Mouse (Mus musculus): ENCODE data around the gene Aip.
"Not testable (repeated sequence)": the region's sequence is repeated elsewhere in the genome, so short reads cannot be mapped to it uniquely, and the experiment has no call there.

Aip gene

DNA sequence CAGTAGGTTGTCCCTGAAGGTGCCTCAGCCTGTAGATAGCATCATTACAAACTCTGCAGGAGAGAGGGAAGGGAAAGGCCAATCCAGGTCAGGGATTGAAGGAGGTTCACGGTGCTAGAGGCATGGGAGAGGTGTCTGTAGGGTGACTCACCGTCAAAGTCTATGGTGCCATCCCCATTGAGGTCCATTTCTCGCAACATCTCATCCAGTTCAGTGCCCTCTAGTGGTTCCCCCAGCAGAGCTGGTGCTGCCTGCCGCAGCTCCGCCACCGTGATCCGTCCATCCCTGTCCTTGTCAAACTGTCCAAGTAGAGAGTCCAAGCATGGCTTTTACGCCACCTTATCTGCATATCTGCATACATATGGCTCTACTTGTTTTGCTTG lies 10.3 kb upstream of the Aip start:
- DNase-seq (ENCODE audit: low spot score in 2 of 2): not testable (repeated sequence)

DNA sequence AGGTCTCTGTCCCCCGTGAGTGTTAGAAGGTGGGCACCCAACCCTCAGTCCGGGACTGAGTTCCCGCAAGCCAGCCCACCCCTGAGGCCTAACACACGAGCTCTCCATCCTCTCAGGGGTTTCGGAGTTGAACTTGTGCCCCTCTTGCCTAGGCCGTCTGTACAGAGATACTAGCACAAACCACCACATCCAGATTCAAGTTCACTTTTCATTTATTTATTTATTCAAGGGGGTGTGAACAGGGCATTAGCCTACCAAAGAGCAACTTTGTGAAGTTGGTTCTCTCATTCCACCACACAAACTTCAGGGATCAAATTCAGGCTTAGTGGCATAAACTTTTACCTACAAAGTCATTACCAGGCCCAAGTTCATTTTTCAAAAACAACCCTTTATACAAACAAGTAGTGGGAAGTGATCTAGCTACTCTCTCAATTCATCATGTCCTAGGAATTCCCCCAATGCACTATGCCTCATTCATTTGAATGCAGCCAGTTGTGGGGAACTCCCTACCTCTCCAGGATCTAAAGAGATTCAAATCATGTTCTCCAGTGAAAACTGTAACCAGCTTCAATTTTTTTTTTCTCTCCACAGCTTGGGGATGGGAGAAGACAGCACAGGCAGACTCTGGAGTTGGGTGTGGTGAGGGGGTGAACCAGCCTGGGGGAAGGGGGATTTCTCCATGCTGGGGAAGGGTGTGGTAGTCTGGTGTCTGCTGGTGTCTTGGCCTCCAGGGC lies 9.7 kb upstream of the Aip start:
- not testable (repeated sequence) for DNase-seq (ENCODE audit: low spot score in 2 of 2)

DNA sequence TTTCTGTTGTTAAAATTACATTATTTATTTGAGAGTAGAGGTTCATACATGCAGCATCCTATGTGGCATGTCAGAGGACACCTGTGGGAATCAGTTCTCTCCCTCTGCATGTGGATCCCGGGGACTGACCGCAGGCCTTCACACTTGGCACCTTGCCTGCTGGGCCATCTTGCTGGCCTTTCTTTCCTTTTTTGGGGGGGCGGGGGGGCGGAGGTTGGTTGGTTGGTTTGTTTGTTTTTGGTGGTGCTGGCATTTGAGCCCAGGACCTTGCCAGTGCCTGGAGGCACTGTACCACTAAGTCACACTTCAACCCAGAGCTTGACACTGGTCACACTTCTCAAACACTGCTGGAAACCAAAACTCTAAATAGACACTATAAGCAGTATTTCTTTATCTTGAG lies 8.7 kb upstream of the Aip start:
- no peak for DNase-seq (ENCODE audit: low spot score in 2 of 2)

DNA sequence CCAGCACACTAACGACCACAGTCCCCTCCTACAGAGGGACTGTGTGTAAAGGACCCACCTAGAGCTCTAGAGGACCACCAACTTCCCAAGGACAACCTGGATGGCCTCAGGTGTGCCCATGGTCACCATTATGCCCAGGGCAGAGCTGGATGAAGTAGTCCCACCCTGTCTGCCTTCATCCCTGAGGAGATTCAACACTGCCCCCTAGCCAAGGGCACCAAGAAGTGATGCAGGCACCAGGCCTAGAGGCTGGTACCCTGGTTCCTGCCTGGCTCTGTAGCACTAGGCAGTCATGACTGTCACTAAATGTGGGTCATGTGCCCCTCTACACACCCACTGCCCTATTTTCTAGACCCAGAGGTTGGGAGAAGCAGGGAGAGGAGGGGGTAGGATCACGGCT lies 6.1 kb upstream of the Aip start:
- no peak for DNase-seq (ENCODE audit: low spot score in 2 of 2)

DNA sequence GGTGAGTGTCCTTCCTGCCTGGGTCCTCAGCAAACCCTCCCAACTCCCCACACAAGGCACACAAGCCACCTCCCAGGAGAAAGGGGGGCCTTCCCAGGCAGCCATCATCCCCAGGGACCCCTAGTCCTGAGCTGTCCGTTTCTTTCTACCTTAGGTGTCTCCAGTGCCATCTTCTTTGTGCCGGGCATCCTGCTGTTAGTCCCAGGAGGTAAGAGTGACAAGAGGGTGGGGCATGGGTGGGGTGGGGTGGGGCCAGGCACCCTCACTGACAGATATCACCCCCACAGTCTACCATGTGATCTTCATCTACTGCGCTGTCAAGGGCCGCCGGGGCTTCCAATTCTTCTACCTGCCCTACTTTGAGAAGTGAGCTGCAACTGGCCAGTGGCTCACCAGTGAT lies 5.4 kb upstream of the Aip start:
- DNase-seq (ENCODE audit: low spot score in 2 of 2): no peak

DNA sequence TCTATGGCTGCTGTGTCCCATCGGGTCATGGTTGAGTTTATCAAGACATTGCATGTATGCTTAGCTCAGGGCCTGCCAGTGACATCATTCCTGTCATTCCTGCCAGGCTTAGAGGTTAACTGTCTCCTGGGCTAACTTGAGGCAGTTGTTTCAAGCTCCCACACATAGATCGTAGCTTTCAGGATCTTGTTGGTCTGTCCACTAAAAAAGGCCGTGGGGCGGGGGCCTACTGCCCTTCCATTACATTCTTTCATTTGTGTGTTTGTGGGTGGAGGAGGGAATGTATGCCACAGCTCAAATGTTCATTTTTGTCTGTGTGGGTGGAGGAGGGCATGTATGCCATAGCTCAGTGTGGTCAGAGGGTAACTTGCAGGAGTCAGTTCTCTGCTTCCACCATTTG lies 4.4 kb upstream of the Aip start:
- no peak for DNase-seq (ENCODE audit: low spot score in 2 of 2)

DNA sequence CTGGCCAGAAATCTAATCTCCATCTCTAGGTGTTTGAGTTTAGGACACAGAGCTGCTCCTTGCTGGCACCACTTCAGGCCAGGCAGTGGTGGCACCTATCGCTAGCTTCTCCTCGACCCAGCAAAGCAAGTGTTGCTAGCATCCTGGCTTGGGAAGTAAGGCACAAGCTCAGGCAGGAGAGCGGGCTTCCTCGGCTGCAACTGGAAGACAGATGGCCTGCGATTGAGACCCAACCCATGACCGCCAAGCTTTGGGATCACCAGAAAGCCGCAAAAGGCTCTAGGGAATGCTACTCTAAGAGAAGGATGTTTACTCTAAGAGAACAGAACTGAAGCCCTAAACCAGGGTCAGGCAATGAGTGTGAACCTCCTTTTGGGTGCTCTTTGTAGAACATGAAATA lies 3.8 kb upstream of the Aip start:
- no peak for DNase-seq (ENCODE audit: low spot score in 2 of 2)

DNA sequence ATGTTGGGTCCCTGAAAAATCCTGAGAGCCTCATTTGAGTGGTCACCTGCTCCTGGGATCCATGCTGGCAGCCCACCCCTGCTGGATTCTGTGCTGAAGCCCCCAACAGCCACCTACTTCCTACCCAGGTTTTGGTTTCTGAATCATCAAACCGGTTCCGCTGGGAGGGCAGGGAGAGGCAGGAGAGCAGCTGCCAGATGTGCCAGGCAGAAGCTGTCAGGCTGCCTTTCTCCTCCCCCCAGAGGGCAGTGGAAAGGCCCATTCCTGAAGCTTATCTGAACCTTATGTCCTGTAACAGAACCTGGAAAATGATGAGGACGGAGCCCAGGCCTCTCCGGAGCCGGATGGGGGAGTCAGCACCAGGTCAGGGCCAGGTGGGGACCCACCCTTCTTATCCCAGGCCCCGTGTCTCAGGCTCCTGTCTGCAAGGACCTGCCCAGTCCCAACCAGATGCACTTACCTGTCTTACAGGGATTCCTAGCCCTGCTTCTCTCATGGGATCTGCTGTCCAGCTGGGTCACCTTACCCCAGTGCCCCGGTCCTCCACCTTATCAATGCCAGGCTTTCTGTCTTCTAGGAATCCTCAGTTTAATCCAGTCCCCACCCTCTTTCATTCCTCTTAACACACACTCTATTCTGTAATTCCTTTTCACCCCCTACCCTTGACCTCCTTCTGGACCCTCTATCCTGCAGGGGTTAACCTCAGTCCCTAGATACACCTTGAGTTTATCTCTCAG lies 1.3 kb upstream of the Aip start:
- no peak for DNase-seq (ENCODE audit: low spot score in 2 of 2)

DNA sequence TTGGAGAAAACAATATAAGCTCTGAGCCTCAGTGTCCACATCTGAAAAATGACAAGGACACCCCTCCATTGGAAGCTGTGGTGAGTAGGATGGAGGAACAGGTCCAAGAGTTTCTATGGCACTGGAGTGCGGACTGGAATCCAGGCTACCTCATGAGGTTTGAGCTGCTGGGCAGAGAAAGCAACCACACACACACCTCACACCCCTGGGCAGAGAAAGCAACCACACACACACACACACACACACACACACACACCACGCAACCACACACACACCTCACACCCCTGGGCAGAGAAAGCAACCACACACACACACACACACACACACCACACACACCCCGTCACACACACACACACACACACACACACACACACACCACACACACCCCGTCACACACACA lies 390 bp downstream of the Aip start:
- not testable (repeated sequence) for DNase-seq (ENCODE audit: low spot score in 2 of 2)

DNA sequence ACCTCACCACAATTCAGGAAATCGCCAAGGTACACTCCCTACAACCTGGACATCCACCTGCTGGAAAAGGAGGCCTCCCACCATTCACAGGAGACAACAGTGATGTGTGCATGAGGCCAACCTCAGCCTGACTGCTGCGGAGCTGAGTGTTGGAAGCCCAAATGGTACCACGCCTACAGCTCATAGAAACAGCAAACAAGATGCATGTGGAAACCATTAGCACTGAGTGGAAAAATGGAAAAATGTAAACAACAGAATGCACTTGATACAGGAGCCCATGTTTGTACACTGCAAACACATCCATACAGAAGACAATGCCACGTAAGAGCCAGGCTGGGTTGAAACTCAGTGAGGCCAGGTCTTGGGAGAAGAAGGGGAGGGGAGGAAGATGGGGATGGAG lies 1.2 kb downstream of the Aip start:
- no peak for DNase-seq (ENCODE audit: low spot score in 2 of 2)

DNA sequence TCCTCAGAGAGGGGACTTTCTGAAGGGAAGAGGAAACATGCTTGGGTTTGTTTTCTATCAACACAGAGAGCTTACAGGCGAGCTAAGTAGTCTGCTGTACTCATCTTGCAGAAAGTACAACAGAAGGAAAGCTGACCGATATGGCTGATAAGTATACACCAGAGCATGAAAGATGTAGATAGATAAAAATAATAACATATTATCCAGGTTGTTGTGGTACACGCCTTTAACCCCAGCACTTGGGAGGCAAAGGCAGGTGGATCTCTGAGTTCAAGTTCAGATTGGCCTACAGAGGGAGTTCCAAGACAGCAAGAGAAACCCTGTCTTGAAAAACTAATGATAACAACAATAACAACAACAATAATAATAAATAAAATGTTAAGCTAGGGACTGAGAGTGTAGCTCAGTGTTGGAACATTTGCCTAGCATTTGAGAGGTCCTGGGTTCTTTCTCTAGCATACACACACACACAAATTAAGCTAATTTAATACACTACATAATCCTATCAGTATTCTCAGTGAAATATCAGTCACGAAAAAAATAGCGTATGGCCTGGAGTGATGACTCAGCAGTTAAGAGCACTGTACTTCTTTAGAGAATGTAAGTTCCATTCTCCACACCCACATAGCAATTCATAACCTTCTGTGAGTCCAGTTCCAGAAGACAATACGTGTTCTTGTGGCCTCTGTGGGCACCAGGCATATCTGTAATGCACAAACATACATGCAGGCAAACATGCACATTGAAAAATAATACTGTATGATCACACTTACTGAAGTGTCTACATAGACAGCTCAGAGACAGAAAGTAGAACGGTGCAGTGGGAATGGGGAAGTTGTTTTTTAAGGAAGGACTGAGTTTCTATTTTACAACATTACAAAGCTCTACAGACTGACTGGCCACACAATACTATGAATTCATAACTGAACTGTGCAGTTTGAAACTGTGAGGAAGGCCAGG lies 3.0 kb downstream of the Aip start:
- no peak for DNase-seq (ENCODE audit: low spot score in 2 of 2)

DNA sequence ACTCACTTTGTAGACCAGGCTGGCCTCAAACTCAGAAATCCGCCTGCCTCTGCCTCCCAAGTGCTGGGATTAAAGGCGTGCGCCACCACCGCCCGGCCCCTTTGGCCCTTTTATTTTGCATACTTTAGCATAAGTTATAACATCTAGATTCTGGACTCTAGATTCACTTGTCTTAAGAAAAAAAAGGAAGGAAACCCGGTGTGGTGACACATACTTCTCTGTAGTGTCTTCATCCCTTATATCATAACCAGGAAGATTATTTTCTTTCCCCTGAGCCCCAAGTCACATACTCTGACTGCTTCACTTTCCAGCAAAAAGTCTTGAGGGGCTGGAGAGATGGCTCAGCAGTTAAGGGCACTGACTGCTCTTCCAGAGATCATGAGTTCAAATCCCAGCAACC lies 3.8 kb downstream of the Aip start:
- DNase-seq (ENCODE audit: low spot score in 2 of 2): not testable (repeated sequence)

DNA sequence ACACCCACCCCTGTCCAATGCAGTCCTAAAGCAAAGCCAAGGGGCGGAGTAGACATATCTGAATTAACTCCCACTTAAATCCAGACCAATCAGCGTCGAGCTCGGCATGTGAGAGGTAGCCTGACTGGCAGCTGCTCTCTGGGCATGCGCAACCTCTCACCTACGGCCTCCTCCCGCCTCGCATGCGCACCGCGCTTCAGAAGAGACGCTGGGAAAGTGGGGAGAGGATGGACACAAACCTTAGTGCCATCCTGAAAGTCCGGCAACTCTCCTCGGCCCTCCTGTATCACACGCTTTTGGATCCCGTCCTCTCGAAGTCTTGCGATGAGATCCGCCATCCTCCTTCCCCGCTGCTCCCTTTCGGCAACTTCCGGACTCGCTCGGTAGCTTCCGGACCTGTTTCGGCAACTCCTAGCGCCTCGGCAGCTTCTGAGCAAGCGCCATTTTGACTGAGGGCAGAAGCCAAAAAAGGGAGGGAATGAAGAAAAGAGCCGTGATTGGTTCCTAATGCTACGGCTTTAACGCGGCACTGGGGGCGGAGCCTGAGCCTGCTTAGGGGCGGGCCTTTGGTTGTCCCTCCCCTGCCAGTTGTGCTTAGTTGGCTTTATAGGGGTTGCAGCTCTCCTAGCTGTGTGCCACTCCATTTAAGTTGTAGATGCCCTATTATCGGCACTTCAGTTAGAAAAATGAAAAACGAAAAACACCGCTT lies 4.4 kb downstream of the Aip start:
- peak; percentile 96 to 98 for DNase-seq (ENCODE audit: low spot score in 2 of 2)

DNA sequence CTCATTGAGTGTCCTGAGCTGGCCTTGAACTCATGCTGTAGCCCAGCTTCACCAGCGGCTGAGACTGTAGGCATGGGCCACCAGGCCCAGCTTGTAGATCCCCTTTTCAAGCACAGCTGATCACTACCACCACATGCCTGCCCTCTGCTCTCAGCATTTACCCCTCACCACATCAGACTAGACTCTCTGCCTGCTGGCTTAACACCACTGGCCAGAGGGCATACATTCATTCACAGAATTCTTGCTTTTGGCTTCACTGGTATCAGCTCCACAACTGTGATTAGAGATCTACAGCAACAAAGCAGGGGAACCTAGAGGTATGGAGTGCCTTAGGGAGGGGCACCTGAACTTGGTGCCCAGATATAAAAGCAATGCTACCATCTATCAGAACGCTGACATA lies 5.2 kb downstream of the Aip start:
- no peak for DNase-seq (ENCODE audit: low spot score in 2 of 2)

DNA sequence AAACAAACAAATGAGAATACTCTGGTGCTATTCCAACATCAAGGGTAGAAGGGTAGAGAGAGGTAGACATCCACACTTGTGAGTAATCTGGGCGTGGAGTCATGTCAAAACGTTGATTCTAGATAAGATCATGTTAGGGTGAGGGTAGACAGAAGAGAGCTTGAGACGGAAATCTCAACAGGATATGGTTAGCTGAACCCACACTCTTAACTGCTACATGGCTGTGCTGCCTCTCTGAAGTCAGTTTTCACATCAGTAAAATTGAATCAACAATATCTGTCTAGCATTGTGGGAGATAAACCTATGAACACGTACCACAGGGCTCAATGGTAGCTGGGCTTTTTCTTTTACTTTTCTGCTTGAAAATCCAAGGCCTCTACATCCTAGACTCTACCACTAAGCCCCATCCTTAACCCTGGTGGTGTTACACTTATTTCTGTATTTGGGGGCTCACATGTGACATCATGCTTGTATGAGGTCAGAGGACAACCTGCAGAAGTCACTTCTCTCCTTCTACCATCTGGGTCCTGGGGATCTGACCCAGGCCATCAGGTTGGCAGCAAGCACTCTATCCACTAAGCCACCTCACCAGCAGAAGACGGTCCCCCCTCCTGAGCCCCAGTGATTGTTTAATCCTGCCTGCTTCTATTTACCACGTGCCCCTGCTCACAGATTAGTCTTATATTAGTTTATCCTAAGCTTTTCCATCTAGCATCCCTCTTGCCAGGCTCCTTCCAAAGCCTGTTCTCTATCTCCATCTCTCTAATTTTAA lies 5.8 kb downstream of the Aip start:
- no peak for DNase-seq (ENCODE audit: low spot score in 2 of 2)

DNA sequence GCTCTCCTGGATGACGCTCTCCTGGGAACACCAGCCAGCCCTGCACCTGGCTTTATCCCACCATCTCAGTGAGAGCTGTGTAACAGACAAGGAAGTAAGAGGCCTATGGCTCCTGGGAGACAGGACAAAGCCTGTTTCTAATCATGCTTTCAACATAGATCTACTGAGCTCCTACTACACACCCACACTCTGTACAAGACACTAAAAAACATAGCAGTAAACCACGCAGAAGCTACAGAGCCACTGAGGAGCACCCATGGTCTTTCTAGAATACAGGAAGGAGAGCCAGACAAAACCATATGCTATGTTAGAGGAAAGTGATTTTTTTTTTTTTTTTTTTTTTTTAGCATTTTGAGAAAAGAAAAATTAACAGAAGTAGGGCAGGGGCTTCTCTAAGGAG lies 7.3 kb downstream of the Aip start:
- no peak for DNase-seq (ENCODE audit: low spot score in 2 of 2)

DNA sequence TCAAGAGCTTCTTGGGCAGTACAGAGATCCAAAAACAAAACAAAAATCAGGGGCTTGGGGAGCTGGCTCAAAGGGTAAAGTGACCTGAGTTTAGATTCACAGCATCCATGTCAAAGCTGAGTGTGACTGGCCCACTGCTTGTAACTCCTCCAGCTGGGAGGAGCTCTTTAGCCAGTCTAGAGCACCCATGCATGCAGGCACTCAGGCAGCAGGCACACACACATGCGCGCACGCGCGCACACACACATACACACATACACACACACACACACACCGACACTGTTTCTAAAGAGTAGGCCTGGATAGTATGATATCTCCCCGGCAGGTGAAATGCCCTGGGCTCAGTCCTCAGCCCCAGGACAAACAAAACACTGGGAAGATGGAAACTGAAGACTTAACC lies 8.7 kb downstream of the Aip start:
- no peak for DNase-seq (ENCODE audit: low spot score in 2 of 2)

DNA sequence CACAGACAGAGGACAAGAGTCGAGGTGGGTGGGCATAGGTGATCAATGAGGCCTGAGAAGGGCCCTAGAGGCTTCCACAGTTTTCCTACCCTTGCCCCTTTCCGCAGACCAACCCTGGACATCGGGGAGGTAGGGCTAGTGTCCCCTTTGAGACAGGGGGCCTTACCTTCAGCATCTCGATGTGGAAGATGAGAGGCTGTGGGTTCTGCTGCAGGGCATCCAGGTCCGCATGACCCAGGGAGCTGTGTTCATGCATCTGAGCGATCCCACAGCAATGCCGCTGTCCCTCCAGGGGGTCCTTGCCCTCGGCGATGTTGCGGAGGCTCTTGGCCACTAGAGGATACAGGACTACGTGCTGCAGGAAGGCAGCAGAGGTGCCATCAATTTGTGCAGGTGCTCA lies 9.8 kb downstream of the Aip start:
- no peak for DNase-seq (ENCODE audit: low spot score in 2 of 2)

DNA sequence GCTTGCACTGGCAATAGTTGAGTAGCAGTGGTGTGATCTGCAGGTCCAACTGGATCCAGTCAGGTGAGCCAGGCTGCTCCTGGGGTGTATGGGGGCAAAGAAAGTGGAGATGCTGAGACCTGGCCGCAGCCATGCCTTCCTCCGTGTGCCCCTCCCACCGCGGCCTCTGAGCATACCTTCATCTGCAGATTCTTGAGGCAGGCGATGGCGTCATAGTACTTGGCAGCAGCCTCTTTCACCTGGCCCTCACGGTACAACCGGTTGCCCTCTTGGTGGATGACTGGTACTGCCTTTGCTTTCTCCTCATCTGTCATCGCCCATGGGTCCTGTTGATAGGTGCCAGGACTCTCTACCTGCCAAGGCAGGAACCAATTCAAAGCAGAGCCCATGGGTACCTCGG lies 10.5 kb downstream of the Aip start:
- DNase-seq (ENCODE audit: low spot score in 2 of 2): no peak

DNA sequence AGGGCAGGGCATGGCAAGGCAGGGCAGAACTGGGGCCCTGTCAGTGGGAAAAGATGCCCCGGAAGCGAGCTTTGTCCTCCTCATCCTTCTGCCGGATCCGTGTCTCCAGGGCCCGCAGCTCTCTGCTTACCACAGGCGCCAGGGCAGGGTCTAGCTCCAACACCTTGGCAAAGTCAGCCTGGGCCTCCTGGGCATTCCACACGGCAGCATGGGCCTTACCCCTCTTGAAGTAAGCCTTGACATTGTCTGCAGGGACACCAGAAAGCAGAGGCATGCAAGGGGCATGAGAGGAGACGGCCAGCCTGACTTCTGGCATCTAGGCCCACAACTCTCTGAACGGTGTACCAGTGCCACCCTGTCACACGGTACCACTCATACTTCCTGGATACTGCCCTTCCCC lies 11.1 kb downstream of the Aip start:
- no peak for DNase-seq (ENCODE audit: low spot score in 2 of 2)

DNA sequence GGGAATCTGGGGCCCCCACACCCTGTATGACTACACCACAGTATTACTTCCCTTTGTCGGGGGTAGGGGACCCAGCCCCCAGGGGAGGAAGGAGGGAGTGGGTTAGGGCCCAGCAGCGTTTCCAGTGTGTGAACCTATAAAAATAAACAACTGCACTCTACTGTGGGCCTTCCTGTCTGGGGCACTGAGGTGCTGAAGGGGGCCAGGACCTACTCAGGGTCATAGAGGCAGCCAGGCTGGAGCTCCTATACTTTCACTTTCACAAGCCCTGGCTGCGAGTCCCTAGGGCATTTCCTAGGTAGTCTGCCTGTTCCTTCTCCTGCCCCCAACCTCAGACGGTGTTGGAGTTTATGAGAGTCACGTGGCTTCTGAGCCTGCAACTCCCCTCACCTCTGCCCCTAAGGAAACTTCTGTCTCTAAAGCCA lies 11.8 kb downstream of the Aip start:
- no peak for DNase-seq (ENCODE audit: low spot score in 2 of 2)

All from left cerebral cortex, adult 9 months (tissue).